ENCODE assay signal across 11 mouse cellular contexts in the genomic region with DNA sequence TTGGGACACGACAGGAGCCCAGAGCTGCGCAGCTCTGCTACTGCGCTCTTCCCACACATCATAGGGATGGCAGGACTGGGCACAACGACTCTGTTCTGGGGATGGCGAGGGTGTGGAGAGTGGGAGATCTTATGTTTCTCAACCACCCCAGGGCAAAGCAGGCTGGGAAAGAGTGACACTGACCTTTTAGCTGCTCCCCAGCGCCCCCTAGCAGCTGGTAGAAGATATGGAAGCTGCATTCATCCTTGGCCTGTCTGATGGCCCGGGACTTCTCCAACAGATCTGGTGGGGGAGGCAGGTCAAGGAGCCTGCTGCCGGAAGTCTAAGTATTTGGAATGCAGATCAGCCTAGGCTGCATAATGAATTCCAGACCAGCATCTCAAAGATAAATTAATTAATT. TPM values are rescaled to one million over a fixed set of nuclear protein-coding genes. Genes with fewer than 3 reads are reported as not detected.
DNase-seq lines count a peak whose midpoint lies in the region; ATAC-seq and TF ChIP-seq lines count a peak whose summit lies in the region.
"Had no signal": no experiment of that assay in that cellular context is flagged by ENCODE, and none has a peak within 500 bp of the region (broad histone marks: within the 10 kb centered on the region; RNA-seq: fewer than 3 reads in every experiment).

No protein-coding gene starts in this region.

- DNase-seq in cerebellum, postnatal 14 days = peak; percentile 49 to 72
- no peak for DNase-seq in liver, adult 2 months (ENCODE audit: extremely low read depth, low read depth, low spot score)
- peak; percentile 13 for DNase-seq in c-Kit-negative CD71-positive TER-119-positive erythroid progenitor cells, embryonic 14.5 days (ENCODE audit: low read depth, low spot score)
- peak; percentile 56 for DNase-seq in splenic B cell, adult 2 months (ENCODE audit: low read depth, low spot score)
- DNase-seq in left cerebral cortex, postnatal 25 days (ENCODE audit: low spot score in 2 of 2) = no peak
- DNase-seq in heart, postnatal 25 days (ENCODE audit: low spot score) = no peak
- DNase-seq: right cerebral cortex, postnatal 25 days had no signal

- no peak overlapping the region for H3K27ac ChIP-seq in liver, adult 2 months (replicated peaks; ENCODE audit: insufficient read depth, low read depth, low read length)
- H3K27ac ChIP-seq in liver, embryonic 12.5 days = no peak overlapping the region
- H3K27ac ChIP-seq: forebrain, embryonic 15.5 days had no signal

- ATAC-seq in cerebellum, adult (ENCODE audit: insufficient number of reproducible peaks, low FRiP score, low TSS enrichment) = no peak
- ATAC-seq in liver, embryonic 12.5 days = no peak
- ATAC-seq: forebrain, embryonic 15.5 days had no signal

- no peak overlapping the region for H3K9ac ChIP-seq in liver, adult 2 months (ENCODE audit: low read depth, low read length)
- H3K9ac ChIP-seq in liver, embryonic 12.5 days = no peak overlapping the region
- H3K9ac ChIP-seq: forebrain, embryonic 15.5 days had no signal

- H3K4me1 ChIP-seq in liver, adult 2 months (ENCODE audit: control insufficient read depth, insufficient read depth, low read length) = no peaks in the 10 kb centered on the region
- no peaks in the 10 kb centered on the region for H3K4me1 ChIP-seq in liver, embryonic 12.5 days
- H3K4me1 ChIP-seq: forebrain, embryonic 15.5 days had no signal

- H3K27me3 ChIP-seq in liver, adult 2 months (ENCODE audit: control insufficient read depth, insufficient read depth, low read length) = no peaks in the 10 kb centered on the region
- 0 out of 2 replicates have a peak, but pooled peaks cover 8% of the 10 kb centered on the region for H3K27me3 ChIP-seq in liver, embryonic 12.5 days (replicated peaks)
- no peaks in the 10 kb centered on the region for H3K27me3 ChIP-seq in splenic B cell, adult 2 months (ENCODE audit: control insufficient read depth, insufficient read depth, low read length, poor library complexity, severe bottlenecking)
- H3K27me3 ChIP-seq: forebrain, embryonic 15.5 days had no signal

- H3K4me2 ChIP-seq in liver, embryonic 12.5 days = no peak overlapping the region
- H3K4me2 ChIP-seq: forebrain, embryonic 15.5 days had no signal

- no peaks in the 10 kb centered on the region for H3K9me3 ChIP-seq in liver, embryonic 12.5 days (replicated peaks)
- H3K9me3 ChIP-seq: forebrain, embryonic 15.5 days had no signal

- H3K36me3 ChIP-seq in liver, adult 2 months (ENCODE audit: control insufficient read depth, insufficient read depth, low read length) = no peaks in the 10 kb centered on the region
- H3K36me3 ChIP-seq in liver, embryonic 12.5 days = no peaks in the 10 kb centered on the region
- no peaks in the 10 kb centered on the region for H3K36me3 ChIP-seq in splenic B cell, adult 2 months (ENCODE audit: control insufficient read depth, insufficient read depth, low read length, poor library complexity, severe bottlenecking)
- H3K36me3 ChIP-seq: forebrain, embryonic 15.5 days had no signal

- TF ChIP-seq POLR2A in liver, adult 2 months (IDR thresholded peaks at IDR 0.05; ENCODE audit: extremely low read depth, insufficient read depth, low read length) = no peak

- 69% methylated on average over 8 of the region's 8 CpGs for WGBS in liver, adult 2 months
- WGBS in liver, embryonic 12.5 days (ENCODE audit: insufficient replicate concordance) = 39% methylated on average over 8 of the region's 8 CpGs

- peak; percentile 56 for TF ChIP-seq CTCF in liver, adult 2 months (IDR thresholded peaks at IDR 0.05; ENCODE audit: low read depth, low read length)

- no peak overlapping the region for H3K4me3 ChIP-seq in liver, adult 2 months (ENCODE audit: insufficient read depth, low read depth, low read length)
- no peak overlapping the region for H3K4me3 ChIP-seq in liver, embryonic 12.5 days
- H3K4me3 ChIP-seq: forebrain, embryonic 15.5 days had no signal

- intact Hi-C loops in left cerebral cortex, postnatal 25 days (cut with DNase I) = loop anchor here (5.0 kb wide), 1 partner anchor 136 kb away; no protein-coding TSS in a partner anchor
- intact Hi-C loops in heart, postnatal 25 days (cut with DNase I) = loop anchor here (5.0 to 10.0 kb wide), 2 partner anchors 49 to 171 kb away; no protein-coding TSS in a partner anchor

- H3K79me2 ChIP-seq in liver, adult 2 months (ENCODE audit: control insufficient read depth, insufficient read depth, low read length) = no peaks in the 10 kb centered on the region

RNA-seq across cellular contexts. Expression of gene Myh14, which starts 16.9 kb away (rescaled TPM):
- 7.0 and 8.0 TPM in 2 replicates for total RNA-seq in liver, adult 2 months (2014; rRNA removed)
- 5.6 and 6.0 TPM in 2 replicates for polyA plus RNA-seq in liver, adult 2 months (2012; rRNA removed)
- polyA plus RNA-seq in liver, embryonic 12.5 days (2016; fragmentation: Nextera tagmentation; extraction: Ambion mirVana) = 0.13 and 0.35 TPM in 2 replicates
- total RNA-seq in left cerebral cortex, postnatal 25 days (2021) = 10 to 100 TPM; 15.4 to 20.6 TPM
- 10 to 100 TPM; 72.2 to 80.8 TPM for total RNA-seq in heart, postnatal 25 days (2021)

RNA-seq across cellular contexts. Expression of gene Izumo2, which starts 54.8 kb away (rescaled TPM):
- total RNA-seq in liver, adult 2 months (2014; rRNA removed) = not detected in 2 replicates
- polyA plus RNA-seq in liver, adult 2 months (2012; rRNA removed) = not detected in 2 replicates
- not detected in 2 replicates for polyA plus RNA-seq in liver, embryonic 12.5 days (2016; fragmentation: Nextera tagmentation; extraction: Ambion mirVana)
- total RNA-seq in left cerebral cortex, postnatal 25 days (2021) = not detected
- total RNA-seq in heart, postnatal 25 days (2021) = not detected
- polyA plus RNA-seq: forebrain, embryonic 15.5 days; kidney, embryonic 14.5 days had no signal

Comparison
In these comparisons a context has a peak if more than half of its experiments do, and no peak if none do; other contexts are left out.
1. DNase-seq: peak in cerebellum, postnatal 14 days (2 of 2), c-Kit-negative CD71-positive TER-119-positive erythroid progenitor cells, embryonic 14.5 days (single experiment) and splenic B cell, adult 2 months (single experiment); none in liver, adult 2 months (single experiment), left cerebral cortex, postnatal 25 days (0 of 2) and heart, postnatal 25 days (single experiment).